Mouse (Mus musculus) brain, embryonic 14.5 days (tissue): ENCODE measurements around the gene Ifitm1. TPM values are rescaled to one million over a fixed set of nuclear protein-coding genes. Genes with fewer than 3 reads are reported as not detected.
A peak's percentile ranks its signal among the peaks of the same experiment; 100 is the strongest.

ENCODE experiments used
- DNase-seq: peaks from one replicate; pipeline ENCODE4 v3.0.0-alpha.2; 2011; ENCODE audit warnings: low read depth
- CTCF ChIP-seq: fragments of 200-500 bp; IDR thresholded peaks from 2 replicates; pipeline ENCODE4 v1.5.1; 2012; ENCODE audit warnings: inconsistent platforms, mild to moderate bottlenecking, moderate library complexity, borderline replicate concordance; ENCODE audit not compliant: insufficient read depth, insufficient read length; ENCODE audit errors: extremely low read depth
- POLR2A ChIP-seq: fragments of 200-500 bp; IDR thresholded peaks from 2 replicates; pipeline ENCODE4 v1.6.1; 2012; ENCODE audit warnings: mild to moderate bottlenecking, inconsistent platforms, borderline replicate concordance; ENCODE audit not compliant: poor library complexity, insufficient read depth, insufficient read length, severe bottlenecking; ENCODE audit errors: extremely low read depth
- polyA plus RNA-seq: library from polyadenylated mRNA; depleted of rRNA; stranded (reverse); fragments of >200 nt; gene quantifications from 2 replicates; pipeline ENCODE4 v1.2.3, GENCODE M21; 2012; rRNA removed

The Ifitm1 gene
- 23.4 and 31.8 TPM in 2 replicates for polyA plus RNA-seq

DNA sequence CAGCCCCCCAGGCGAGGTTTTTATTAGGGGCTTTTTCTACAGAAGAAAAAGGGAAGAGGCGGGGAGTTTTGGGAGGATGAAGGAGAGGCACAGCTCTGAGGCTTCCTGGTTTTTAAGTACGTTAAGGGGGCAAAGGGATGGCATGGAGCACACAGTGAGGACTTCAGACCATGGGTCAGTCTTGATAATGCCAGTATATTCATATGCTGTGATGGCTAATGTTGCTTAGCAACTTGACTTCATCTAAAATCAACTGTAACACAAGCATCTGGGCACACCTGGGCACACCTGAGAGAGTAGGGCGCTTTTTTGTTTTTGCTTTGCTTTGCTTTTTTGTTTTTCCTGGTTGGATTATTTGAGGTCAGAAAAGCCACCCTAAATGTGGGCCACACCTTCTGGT is at the start of gene Ifitm1:
Gene Ifitm1 (plus strand): TSS at position 301 of the 400 bp plus-strand sequence.
- DNase-seq = no peak
- no peak for TF ChIP-seq POLR2A
- no peak for TF ChIP-seq CTCF

DNA sequence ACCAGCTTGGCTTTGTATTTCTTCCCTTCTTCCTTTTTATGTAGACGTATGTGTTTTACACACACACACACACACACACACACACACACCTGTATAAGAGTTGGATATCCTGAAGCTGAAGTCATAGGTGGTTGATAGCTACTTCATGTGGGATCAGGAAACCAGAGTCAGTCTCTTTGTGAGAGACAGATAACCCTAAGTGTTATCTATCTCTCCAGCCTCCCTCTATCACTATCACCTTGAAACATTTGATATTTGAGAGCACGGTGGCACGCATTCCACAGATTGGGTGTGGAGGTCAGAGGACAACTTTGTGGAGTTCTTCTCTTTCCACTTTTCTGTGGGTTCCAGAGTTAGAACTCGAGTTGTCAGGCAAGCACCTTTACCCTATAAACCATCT is 47.1 kb upstream of the Ifitm1 start:
- DNase-seq = no peak
- TF ChIP-seq CTCF = no peak
- no peak for TF ChIP-seq POLR2A

DNA sequence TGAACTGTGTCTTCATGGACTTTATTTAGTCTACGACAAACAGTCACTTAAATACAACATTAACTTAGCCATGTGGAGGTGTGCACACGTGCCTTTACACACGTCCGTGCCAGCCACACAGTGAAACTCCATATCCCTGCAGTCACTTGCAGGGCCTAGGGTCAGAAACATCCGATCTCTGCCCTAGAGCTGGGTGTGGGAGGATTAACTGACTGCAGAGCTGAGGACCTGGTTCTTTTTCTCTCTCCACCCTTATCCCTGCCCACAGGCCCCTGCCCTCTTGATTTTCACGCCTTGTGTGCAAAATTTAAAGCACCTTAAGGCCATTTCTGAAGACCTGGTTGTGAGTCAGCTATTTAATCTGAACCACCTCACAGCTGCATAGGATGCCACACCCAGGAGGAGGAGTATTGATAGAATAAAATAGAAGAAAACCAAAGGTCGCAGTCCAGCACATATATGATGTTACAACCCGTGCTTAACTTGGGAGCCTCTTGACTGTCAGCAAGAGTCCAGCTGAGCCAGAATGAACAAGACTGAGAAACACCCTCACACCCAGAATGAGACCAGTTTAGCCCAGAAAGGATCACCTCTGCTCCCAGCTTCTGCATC is 46.5 kb upstream of the Ifitm1 start, which contains the start of gene Nlrp6:
Gene Nlrp6 (plus strand): TSS at position 485 of the 612 bp plus-strand sequence.
- DNase-seq = no peak

DNA sequence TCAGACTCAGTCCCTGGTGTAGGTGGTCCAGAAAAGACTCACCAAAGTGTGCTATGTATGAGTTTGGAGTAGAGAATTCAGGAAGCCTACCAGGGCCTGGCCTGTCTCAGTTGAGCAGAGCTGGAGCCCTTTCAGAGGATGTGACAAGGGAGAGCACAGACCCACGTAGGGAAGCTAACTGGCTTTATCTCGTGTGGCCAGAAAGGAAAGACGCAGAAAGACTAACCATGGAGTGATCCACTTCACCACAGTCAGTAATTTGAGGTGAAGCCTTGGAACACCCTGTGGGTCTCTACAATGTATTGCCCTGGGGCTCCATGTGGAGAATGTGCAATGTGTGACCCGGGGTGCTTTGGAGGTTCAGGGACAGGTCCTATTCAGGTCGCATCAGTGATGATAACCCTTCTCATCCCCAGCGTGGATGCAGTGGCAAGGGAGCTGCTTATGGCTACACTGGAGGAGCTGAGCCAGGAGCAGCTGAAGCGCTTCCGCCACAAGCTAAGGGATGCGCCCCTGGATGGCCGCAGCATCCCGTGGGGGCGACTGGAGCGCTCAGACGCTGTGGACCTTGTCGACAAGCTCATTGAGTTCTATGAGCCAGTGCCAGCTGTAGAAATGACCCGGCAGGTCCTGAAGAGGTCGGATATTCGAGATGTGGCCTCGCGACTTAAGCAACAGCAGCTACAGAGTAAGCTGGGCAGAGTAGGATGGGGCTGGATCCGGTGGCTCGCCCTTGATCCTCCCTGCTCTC is 45.6 kb upstream of the Ifitm1 start:
- no peak for DNase-seq
- TF ChIP-seq POLR2A (no peak), CTCF (no peak)

More for the DNA sequence above, 46.5 kb upstream of the Ifitm1 start, which contains the start of gene Nlrp6:
- no peak for TF ChIP-seq POLR2A
- TF ChIP-seq CTCF = no peak

DNA sequence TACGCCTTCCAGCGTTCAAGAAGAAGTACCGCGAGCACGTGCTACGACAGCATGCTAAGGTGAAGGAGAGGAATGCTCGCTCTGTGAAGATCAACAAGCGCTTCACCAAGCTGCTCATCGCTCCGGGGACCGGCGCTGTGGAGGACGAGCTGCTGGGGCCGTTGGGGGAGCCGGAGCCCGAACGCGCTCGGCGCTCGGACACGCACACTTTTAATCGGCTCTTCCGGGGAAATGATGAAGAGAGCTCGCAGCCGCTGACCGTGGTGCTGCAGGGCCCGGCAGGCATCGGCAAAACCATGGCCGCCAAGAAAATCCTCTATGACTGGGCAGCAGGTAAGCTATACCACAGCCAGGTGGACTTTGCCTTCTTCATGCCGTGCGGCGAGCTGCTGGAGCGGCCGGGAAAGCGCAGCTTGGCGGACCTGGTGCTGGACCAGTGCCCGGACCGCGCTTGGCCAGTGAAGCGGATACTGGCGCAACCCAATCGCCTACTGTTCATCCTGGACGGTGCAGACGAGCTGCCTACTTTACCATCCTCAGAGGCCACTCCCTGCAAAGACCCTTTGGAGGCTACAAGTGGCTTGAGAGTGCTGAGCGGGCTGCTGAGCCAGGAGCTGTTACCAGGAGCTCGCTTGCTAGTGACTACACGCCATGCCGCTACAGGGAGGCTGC is 44.5 kb upstream of the Ifitm1 start:
- DNase-seq = peak; percentile 68

DNA sequence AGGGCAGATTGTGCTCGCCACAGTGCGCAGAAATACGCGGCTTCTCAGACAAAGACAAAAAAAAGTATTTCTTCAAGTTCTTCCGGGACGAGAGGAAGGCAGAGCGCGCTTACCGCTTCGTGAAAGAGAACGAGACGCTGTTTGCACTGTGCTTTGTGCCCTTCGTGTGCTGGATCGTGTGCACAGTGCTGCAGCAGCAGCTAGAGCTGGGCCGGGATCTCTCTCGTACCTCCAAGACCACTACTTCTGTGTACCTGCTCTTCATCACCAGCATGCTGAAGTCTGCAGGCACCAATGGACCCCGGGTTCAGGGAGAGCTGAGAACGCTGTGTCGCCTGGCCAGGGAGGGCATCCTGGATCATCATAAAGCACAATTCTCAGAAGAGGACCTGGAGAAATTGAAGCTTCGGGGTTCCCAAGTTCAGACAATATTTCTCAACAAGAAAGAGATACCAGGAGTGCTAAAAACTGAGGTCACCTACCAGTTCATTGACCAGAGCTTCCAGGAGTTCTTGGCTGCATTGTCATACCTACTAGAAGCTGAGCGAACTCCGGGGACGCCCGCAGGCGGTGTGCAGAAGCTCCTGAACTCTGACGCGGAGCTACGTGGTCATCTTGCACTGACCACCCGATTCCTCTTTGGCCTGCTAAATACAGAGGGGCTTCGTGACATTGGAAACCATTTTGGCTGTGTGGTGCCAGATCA is 43.8 kb upstream of the Ifitm1 start:
- DNase-seq = no peak

More for the DNA sequence above, 44.5 kb upstream of the Ifitm1 start:
- no peak for TF ChIP-seq POLR2A
- TF ChIP-seq CTCF = no peak

DNA sequence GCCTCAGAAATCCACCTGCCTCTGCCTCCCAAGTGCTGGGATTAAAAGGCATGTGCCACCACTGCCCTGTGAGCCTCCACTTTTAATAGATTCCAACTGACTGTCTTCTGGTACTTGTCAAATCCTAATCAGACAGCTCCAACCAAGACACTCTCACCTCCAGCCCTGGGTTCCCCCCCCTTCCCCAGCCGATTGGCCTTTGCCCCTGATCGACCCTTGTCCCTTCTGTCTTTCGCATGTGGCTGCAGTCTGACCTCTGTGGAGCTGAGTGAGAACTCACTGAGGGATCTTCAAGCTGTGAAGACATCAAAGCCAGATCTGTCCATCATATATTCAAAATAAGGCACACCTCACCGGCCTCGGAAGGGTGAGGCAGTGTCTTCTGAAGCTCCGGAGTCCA is 39.8 kb upstream of the Ifitm1 start:
- no peak for DNase-seq
- TF ChIP-seq CTCF (no peak), POLR2A (no peak)

More for the DNA sequence above, 43.8 kb upstream of the Ifitm1 start:
- TF ChIP-seq POLR2A (no peak), CTCF (no peak)

DNA sequence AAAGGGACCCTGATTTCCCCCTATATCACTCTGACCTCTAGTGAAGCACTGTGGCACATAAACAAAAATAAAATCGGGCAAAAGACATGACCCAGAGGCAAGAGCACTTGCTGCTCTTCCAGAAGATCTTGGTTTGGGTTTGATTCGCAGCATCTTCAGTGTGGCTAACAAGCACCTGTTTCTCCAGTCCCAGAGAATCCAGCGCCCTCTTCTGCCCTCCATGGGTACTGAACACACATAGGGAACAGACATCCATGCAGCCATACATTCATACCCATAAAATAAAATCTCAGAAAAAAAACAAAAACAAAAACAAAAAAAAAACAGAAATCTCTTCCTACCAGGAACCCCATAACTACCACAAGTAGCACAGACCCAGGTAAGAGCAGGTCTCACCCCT is 28.6 kb upstream of the Ifitm1 start:
- TF ChIP-seq POLR2A (no peak), CTCF (peak; percentile 26; the same call in 1 of the 2 replicates)
- no peak for DNase-seq

DNA sequence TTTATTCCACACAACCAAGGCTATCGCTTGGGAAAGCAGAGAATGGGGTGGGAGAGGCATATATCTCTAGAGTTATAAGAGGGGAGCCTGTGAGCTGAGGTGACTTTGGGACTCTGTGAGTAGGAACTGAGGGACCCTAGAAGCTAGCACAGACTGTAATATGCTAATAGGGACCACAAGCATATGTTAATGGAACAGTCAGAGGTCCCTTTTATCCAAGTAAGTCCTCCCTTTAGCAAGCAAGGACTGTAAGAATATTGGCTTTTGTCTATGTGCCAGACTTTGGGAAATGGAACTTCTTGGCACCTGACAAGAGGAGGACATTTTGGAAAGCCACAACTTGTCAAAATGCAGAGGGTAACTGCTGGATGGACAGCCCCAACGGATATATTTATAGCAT is 28.1 kb upstream of the Ifitm1 start:
- no peak for DNase-seq
- TF ChIP-seq CTCF (no peak), POLR2A (no peak)

DNA sequence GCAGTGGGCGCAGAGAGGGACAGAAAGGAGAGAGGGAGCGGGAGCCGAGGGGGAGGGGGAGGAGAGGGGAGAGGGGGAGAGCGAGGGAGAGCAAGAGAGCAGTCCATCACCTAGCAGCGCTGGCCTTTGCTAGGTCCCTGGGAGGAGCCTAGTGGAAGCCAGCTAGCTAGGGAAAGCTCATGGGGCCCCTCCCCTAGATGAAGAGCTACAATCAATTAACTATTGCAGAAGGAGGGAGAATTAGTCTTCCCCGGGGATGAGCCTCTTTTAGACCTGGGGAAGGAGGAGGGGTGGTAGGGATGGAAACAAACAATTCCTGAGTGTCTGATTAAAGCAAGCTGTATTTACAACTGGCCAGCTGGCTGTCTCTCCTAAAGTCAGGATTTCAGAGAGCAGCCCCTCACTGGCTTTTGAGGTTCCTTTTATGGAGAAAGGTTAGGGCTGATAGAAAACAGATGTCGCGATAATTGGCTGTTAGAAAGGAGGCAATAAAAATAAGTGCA is 27.3 kb upstream of the Ifitm1 start:
- TF ChIP-seq POLR2A = no peak
- TF ChIP-seq CTCF = no peak
- peak; percentile 40 for DNase-seq
